Mouse (Mus musculus): ENCODE measurements around the gene Dync1i2. TPM values are rescaled to one million over a fixed set of nuclear protein-coding genes. Genes with fewer than 3 reads are reported as not detected.

Dync1i2 gene
- total RNA-seq, 2 experiments from 2014 or later = 55.8 to 63.1 TPM

- no peak for DNase-seq (ENCODE audit: low spot score)
- intact Hi-C loops (cut with DNase I) = no loop called here
Measured at GRCm38 (mm10) chr2:71256581-71256980, 45.1 kb downstream of the Dync1i2 start.

DNA sequence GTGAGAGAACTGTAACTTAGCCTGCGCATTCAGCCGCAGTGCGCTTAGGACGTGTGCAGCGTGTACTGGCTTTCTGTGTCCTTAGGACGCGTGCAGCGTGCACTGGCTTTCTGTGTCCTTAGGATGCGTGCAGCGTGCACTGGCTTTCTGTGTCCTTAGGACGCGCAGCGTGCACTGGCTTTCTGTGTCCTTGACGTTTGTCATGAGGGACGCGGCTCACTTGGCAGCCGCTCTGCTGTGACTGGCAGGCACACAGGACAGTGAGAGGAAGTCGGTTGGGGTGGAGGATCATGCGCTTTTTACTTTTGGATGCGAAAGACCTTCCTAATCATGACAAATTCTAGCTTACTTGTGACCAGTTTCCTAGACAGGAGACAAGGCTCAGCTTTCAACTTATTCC, 53.1 kb downstream of the Dync1i2 start:
- no peak for DNase-seq (ENCODE audit: low spot score)
- intact Hi-C loops (cut with DNase I) = no loop called here

GRCm38 (mm10) chr2:71268691-71269090, 57.2 kb downstream of the Dync1i2 start:
- DNase-seq (ENCODE audit: low spot score) = no peak
- intact Hi-C loops (cut with DNase I) = no loop called here

GRCm38 (mm10) chr2:71269332-71269731, 57.8 kb downstream of the Dync1i2 start:
- intact Hi-C loops (cut with DNase I) = no loop called here
- no peak for DNase-seq (ENCODE audit: low spot score)

- intact Hi-C loops (cut with DNase I) = no loop called here
- DNase-seq (ENCODE audit: low spot score) = no peak
Measured at GRCm38 (mm10) chr2:71270085-71270484, 58.6 kb downstream of the Dync1i2 start.

DNA sequence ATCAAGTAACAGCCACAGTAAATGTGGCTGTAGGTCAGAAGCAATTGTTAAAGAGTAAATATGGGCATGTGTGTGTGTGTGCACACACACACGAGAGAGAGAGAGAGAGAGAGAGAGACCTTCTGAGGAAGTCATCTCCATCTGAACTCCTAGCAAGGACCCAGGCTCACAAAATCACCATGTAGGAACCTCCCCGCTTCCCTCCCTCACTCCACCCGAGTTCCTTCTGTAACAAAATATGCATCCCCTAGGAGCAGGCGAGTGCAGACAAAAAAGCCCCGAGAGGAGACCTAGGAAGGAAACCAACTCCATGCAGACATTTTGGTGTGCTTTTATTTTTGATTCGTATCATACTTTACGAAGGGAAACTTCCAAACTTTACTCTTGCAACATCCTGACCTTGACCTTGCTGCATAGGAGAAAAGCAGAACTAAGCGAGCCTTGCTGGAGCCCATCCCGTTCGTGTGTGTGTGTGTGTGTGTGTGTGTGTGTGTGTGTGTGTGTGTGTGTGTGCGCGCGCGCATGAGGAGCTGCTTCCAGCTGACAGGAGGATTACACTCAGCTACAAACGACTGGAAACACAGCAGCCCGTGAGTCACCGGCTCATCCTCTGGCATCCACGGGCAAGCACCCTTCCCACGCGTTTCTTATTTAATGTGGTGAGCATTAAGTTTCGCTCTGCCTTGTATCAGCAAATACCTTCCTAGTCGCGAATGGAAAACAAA, 62.6 kb downstream of the Dync1i2 start:
- DNase-seq (ENCODE audit: low spot score) = no peak
- intact Hi-C loops (cut with DNase I) = no loop called here

DNA sequence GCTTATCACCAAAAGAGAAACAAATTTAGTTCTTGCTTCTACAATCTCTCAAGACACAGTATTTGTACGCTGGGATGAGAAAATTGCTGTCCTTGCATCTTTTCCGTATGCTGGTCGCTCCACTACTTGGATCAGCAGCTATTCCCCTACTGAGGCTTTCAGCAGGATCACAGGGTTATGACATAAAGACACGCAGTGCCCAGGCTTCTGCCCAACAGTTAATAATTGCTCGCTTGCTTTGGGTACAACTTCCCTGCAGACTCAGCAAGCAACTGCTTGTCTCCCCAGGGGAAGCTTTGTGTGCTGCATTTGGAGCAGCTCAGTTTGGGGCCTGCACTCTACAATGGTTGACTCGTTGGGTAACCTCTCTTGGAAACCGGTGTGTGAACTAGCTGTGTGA, 64.2 kb downstream of the Dync1i2 start:
- DNase-seq (ENCODE audit: low spot score) = no peak
- intact Hi-C loops (cut with DNase I) = no loop called here

GRCm38 (mm10) chr2:71278791-71279775, 67.6 kb downstream of the Dync1i2 start:
- intact Hi-C loops (cut with DNase I) = no loop called here
- no peak for DNase-seq (ENCODE audit: low spot score)

GRCm38 (mm10) chr2:71281981-71282380, 70.5 kb downstream of the Dync1i2 start:
- intact Hi-C loops (cut with DNase I) = no loop called here

GRCm38 (mm10) chr2:71290107-71290775, 78.7 kb downstream of the Dync1i2 start:
- intact Hi-C loops (cut with DNase I) = no loop called here
- no peak for DNase-seq (ENCODE audit: low spot score)

More at GRCm38 (mm10) chr2:71281981-71282380, 70.5 kb downstream of the Dync1i2 start:
- DNase-seq (ENCODE audit: low spot score) = no peak

GRCm38 (mm10) chr2:71291566-71291965, 80.1 kb downstream of the Dync1i2 start:
- DNase-seq (ENCODE audit: low spot score) = no peak
- intact Hi-C loops (cut with DNase I) = no loop called here

- intact Hi-C loops (cut with DNase I) = no loop called here
- no peak for DNase-seq (ENCODE audit: low spot score)
Measured at GRCm38 (mm10) chr2:71293983-71294382, 82.5 kb downstream of the Dync1i2 start.

GRCm38 (mm10) chr2:71294489-71294888, 83.0 kb downstream of the Dync1i2 start:
- intact Hi-C loops (cut with DNase I) = no loop called here
- DNase-seq (ENCODE audit: low spot score) = no peak

DNA sequence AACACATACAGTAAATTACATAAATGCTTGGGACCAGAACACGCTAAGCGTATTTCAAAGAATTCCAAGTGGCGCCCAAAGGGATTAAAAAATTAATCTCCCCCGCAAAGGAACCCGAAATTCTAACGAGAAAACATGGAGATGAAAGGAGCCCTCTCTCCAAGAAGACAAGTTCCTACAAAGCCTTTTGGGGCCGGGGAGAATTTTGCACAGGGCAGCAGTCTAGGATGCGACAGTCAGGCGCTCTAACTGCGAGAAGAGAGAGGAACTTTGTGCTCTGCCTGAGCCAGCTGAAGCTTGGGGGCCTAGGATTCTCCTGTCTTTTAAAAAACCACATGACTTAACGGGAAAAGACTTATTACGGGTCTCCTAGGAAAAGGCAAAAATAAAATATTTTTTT, 84.3 kb downstream of the Dync1i2 start:
- intact Hi-C loops (cut with DNase I) = no loop called here
- DNase-seq (ENCODE audit: low spot score) = no peak

DNA sequence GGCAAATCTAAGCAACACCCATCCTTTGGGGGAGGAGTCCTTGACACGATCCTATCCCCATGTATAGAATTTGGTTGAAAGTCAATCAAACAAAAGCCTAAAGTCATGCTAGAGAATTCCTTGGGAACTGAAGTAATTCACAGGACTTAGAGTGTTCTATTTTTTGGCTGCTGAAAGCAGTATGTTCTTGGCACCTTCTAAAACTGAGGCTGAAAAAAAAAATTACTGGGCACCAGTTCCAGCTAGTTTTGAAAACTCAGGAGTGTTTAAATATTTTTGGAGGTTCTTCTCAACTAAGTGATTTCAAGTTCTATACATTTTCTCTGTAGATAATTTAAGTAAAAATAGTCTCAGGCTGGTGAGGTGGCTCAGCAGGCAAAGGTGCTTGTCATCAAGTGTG, 86.0 kb downstream of the Dync1i2 start:
- no peak for DNase-seq (ENCODE audit: low spot score)
- intact Hi-C loops (cut with DNase I) = no loop called here

GRCm38 (mm10) chr2:71298729-71299128, 87.2 kb downstream of the Dync1i2 start:
- intact Hi-C loops (cut with DNase I) = no loop called here
- DNase-seq (ENCODE audit: low spot score) = no peak

DNA sequence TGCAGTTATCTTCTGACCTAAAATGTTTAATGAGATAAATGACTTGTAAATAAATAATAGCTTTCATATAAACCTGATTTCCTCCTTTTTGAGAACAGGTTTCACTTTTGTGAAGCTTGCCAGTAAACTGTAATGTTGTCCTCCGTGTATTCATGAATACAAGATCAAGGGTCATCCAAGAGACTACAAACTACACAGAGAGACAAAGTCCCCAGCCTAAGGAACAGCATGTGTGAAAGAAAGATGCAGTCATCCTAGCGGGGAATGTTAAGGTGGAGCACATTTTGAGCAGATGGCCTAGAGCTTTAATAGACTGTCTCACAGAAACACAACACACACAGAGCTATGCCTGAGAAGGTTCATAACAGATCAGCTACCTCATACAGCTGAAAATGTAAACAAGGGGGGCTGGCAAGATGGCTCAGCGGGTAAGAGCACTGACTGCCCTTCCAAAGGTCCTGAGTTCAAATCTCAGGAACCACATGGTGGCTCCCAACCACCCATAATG, 90.7 kb downstream of the Dync1i2 start:
- intact Hi-C loops (cut with DNase I) = no loop called here
- DNase-seq (ENCODE audit: low spot score) = no peak

DNA sequence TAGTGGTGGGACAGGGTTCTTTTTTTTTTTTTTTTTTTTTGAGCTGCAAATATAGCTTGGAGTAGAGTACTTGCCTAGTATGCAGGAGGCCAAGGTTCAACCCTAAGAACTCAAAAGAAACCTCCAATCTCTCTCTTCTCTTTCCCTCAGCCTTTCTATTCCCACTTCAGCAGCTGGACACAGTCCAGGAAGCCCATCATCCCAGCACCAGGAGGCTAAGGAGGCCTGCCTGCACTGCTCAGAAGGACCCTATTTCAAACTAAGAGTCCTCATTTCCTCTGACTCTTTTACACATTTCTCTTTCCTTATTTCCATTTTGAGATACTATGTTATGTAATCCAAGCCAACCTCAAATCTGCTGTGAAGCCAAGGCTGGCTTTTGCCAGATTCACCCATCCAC, 91.7 kb downstream of the Dync1i2 start:
- intact Hi-C loops (cut with DNase I) = no loop called here
- DNase-seq (ENCODE audit: low spot score) = no peak

GRCm38 (mm10) chr2:71304821-71305220, 93.3 kb downstream of the Dync1i2 start:
- intact Hi-C loops (cut with DNase I) = no loop called here
- no peak for DNase-seq (ENCODE audit: low spot score)

- intact Hi-C loops (cut with DNase I) = no loop called here
Measured at GRCm38 (mm10) chr2:71306357-71306756, 94.9 kb downstream of the Dync1i2 start.

More at GRCm38 (mm10) chr2:71306357-71306756, 94.9 kb downstream of the Dync1i2 start:
- DNase-seq (ENCODE audit: low spot score) = no peak
